Mouse (Mus musculus): ENCODE results near the gene Saxo2. TPM values are rescaled to one million over a fixed set of nuclear protein-coding genes. Genes with fewer than 3 reads are reported as not detected.

Saxo2 gene
- polyA plus RNA-seq, 1 experiment from 2014 or later, result 3.4 TPM

Other genes with a start within 250 kb of the Saxo2 start
- 20.9 and 21.7 TPM in 2 replicates for gene Efl1, start 86 bp upstream of the Saxo2 start, polyA plus RNA-seq (2014; fragmentation: Nextera tagmentation; extraction: Ambion mirVana)
- 6.2 and 7.8 TPM in 2 replicates for gene Mex3b, start 218.8 kb upstream of the Saxo2 start, polyA plus RNA-seq (2014; fragmentation: Nextera tagmentation; extraction: Ambion mirVana)

All from liver, embryonic 11.5 days (tissue).